Mouse (Mus musculus) heart, postnatal 0 days (tissue): ENCODE results near the gene Nrxn3.

Experiments
- CTCF ChIP-seq: IDR thresholded peaks from 2 replicates; pipeline ENCODE4 v1.5.1; 2016; ENCODE audit warnings: antibody characterized with exemption, control low read depth, low read depth
- EP300 ChIP-seq: IDR thresholded peaks from 2 replicates; pipeline ENCODE4 v1.6.1; 2016; ENCODE audit warnings: antibody characterized with exemption, low read depth

DNA sequence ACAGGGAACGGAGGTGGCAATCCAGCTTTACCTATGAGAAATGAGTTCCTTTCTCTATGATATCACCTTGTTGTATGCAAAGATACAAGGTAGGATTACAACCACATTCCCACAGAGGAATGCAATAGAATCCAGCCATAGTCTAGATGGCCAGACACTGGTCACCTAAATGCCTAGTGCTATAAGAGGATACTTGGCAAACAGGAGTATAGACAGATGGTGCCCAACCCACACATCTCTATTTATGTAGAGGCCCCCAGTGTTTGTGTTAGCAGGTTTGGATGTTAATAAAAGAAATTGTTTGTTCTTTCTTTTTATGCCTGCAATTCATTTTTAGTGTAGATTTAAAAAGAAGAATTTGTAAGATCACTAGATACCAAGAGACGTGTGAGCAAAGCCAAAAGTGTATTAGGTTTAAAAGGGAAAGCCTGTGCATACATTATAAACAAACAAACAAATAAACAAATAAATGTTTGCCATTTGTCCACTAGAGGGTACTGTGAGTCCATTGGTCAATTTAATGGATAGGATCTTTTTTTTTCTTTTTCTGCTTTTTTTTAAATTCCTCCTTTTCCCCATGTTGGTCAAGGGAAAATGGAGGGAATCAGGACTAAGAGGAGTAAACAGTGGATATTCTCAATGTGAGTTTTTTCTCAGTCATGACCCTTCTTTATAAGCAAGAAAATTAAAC, 832.2 kb downstream of the Nrxn3 start:
- TF ChIP-seq CTCF (peak; percentile 25; the same call in 1 of the 2 replicates), EP300 (no peak)
